Mouse (Mus musculus): ENCODE results near the gene Rabgef1. TPM values are rescaled to one million over a fixed set of nuclear protein-coding genes. Genes with fewer than 3 reads are reported as not detected.

Rabgef1 gene
- total and polyA plus RNA-seq, 3 experiments: 27.9 to 63.3 (median 32.9) TPM

- DNase-seq: no peak
These were observed 45.2 kb downstream of the Rabgef1 start, which contains the start of gene Tmem248 for GRCm38 (mm10) chr5:130216781-130217180. Gene Tmem248 (plus strand): TSS chr5:130217081.

- no peak for DNase-seq
These were observed 45.8 kb downstream of the Rabgef1 start for GRCm38 (mm10) chr5:130217406-130217805.

GRCm38 (mm10) chr5:130218336-130218735 lies 46.7 kb downstream of the Rabgef1 start:
- DNase-seq: no peak

- no peak for DNase-seq
These were observed 49.7 kb downstream of the Rabgef1 start for GRCm38 (mm10) chr5:130221316-130221715.

- no peak for DNase-seq
These were observed 50.2 kb downstream of the Rabgef1 start for GRCm38 (mm10) chr5:130221760-130222145.

- peak; percentile 98 for DNase-seq
These were observed 50.8 kb downstream of the Rabgef1 start for GRCm38 (mm10) chr5:130222146-130223004.

- DNase-seq: no peak
These were observed 55.2 kb downstream of the Rabgef1 start for GRCm38 (mm10) chr5:130226790-130227189.

GRCm38 (mm10) chr5:130228120-130228519 lies 56.5 kb downstream of the Rabgef1 start:
- DNase-seq: no peak

GRCm38 (mm10) chr5:130236302-130236701 lies 64.7 kb downstream of the Rabgef1 start:
- DNase-seq: no peak

GRCm38 (mm10) chr5:130239236-130239635 lies 67.6 kb downstream of the Rabgef1 start:
- no peak for DNase-seq

- DNase-seq: no peak
These were observed 68.3 kb downstream of the Rabgef1 start for GRCm38 (mm10) chr5:130239856-130240255.

GRCm38 (mm10) chr5:130241426-130241825 lies 69.8 kb downstream of the Rabgef1 start:
- DNase-seq: no peak

GRCm38 (mm10) chr5:130247823-130248222 lies 76.2 kb downstream of the Rabgef1 start:
- DNase-seq: no peak

GRCm38 (mm10) chr5:130254164-130255016 lies 82.8 kb downstream of the Rabgef1 start:
- DNase-seq: peak; percentile 37

GRCm38 (mm10) chr5:130255017-130255720 lies 83.6 kb downstream of the Rabgef1 start, which contains the start of the genes Sbds and Tyw1:
Gene Sbds (minus strand): TSS chr5:130255530.
Gene Tyw1 (plus strand): TSS chr5:130255619.
- DNase-seq: peak; percentile 98

- peak; percentile 18 for DNase-seq
These were observed 84.4 kb downstream of the Rabgef1 start for GRCm38 (mm10) chr5:130255799-130256525.

- DNase-seq: peak; percentile 96
These were observed 85.2 kb downstream of the Rabgef1 start for GRCm38 (mm10) chr5:130256678-130257271.

GRCm38 (mm10) chr5:130257303-130257702 lies 85.7 kb downstream of the Rabgef1 start:
- DNase-seq: no peak

GRCm38 (mm10) chr5:130263454-130263853 lies 91.9 kb downstream of the Rabgef1 start:
- DNase-seq: no peak
